Mouse (Mus musculus): ENCODE measurements around the gene Speer4a.
A peak's percentile ranks its signal among the peaks of the same experiment; 100 is the strongest.
"Not testable (repeated sequence)": the region's sequence is repeated elsewhere in the genome, so short reads cannot be mapped to it uniquely, and the experiment has no call there.

Speer4a gene

GRCm38 (mm10) chr5:26039458-26039857 lies at the start of gene Speer4a:
Gene Speer4a, minus strand, starts transcription at chr5:26039558.
- H3K27me3 ChIP-seq (ENCODE audit: insufficient read depth, low read length); H3K9me3 ChIP-seq (ENCODE audit: low read length); H3K4me1 ChIP-seq (replicated peaks; ENCODE audit: low read depth, low read length); H3K36me3 ChIP-seq (ENCODE audit: insufficient read depth, low read length); H3K4me3 ChIP-seq (replicated peaks; ENCODE audit: low read length): not testable (repeated sequence)

GRCm38 (mm10) chr5:26079023-26079422 lies 39.7 kb upstream of the Speer4a start:
- H3K27me3 ChIP-seq (ENCODE audit: insufficient read depth, low read length); H3K4me1 ChIP-seq (replicated peaks; ENCODE audit: low read depth, low read length); H3K4me3 ChIP-seq (replicated peaks; ENCODE audit: low read length); H3K36me3 ChIP-seq (ENCODE audit: insufficient read depth, low read length): not testable (repeated sequence)
- peak; percentile 19; the same call in 1 of the 2 replicates for TF ChIP-seq CTCF (conservative IDR thresholded peaks at IDR 0.05; ENCODE audit: low read length)
- peaks cover 10% of the 10 kb centered on the region for H3K9me3 ChIP-seq (ENCODE audit: low read length)

- peaks cover 26% of the 10 kb centered on the region for H3K27me3 ChIP-seq (ENCODE audit: insufficient read depth, low read length)
- peaks cover 40% of the 10 kb centered on the region for H3K9me3 ChIP-seq (ENCODE audit: low read length)
- H3K4me1 ChIP-seq (replicated peaks; ENCODE audit: low read depth, low read length), result peaks cover 11% of the 10 kb centered on the region
- no peaks in the 10 kb centered on the region for H3K36me3 ChIP-seq (ENCODE audit: insufficient read depth, low read length)
- TF ChIP-seq CTCF (conservative IDR thresholded peaks at IDR 0.05; ENCODE audit: low read length) (peak; percentile 51), POU5F1 (IDR thresholded peaks at IDR 0.05; ENCODE audit: borderline replicate concordance, low read length) (0 out of 2 replicates have a peak, but pooled peaks have one; percentile 4), NANOG (IDR thresholded peaks at IDR 0.05; ENCODE audit: borderline replicate concordance, low read length) (no peak)
- peak overlapping the region; percentile 75 for H3K4me3 ChIP-seq (replicated peaks; ENCODE audit: low read length)
These were observed 31.4 kb upstream of the Speer4a start for GRCm38 (mm10) chr5:26070716-26071115.

- not testable (repeated sequence) for H3K4me3 ChIP-seq (replicated peaks; ENCODE audit: low read length); H3K27me3 ChIP-seq (ENCODE audit: insufficient read depth, low read length); H3K9me3 ChIP-seq (ENCODE audit: low read length); H3K36me3 ChIP-seq (ENCODE audit: insufficient read depth, low read length); H3K4me1 ChIP-seq (replicated peaks; ENCODE audit: low read depth, low read length)
These were observed 19.1 kb upstream of the Speer4a start, which contains the start of gene Gm7347 for GRCm38 (mm10) chr5:26058481-26058880. Gene Gm7347, minus strand, starts transcription at chr5:26058581.

- H3K36me3 ChIP-seq (ENCODE audit: insufficient read depth, low read length); H3K9me3 ChIP-seq (ENCODE audit: low read length); H3K4me1 ChIP-seq (replicated peaks; ENCODE audit: low read depth, low read length); H3K27me3 ChIP-seq (ENCODE audit: insufficient read depth, low read length); H3K4me3 ChIP-seq (replicated peaks; ENCODE audit: low read length): not testable (repeated sequence)
These were observed 16.5 kb downstream of the Speer4a start, which contains the start of gene Gm5862 for GRCm38 (mm10) chr5:26022816-26023215. Gene Gm5862, minus strand, starts transcription at chr5:26022916.

GRCm38 (mm10) chr5:26007697-26008096 lies 31.7 kb downstream of the Speer4a start:
- H3K36me3 ChIP-seq (ENCODE audit: insufficient read depth, low read length); H3K4me1 ChIP-seq (replicated peaks; ENCODE audit: low read depth, low read length); H3K9me3 ChIP-seq (ENCODE audit: low read length): not testable (repeated sequence)
- Histone ChIP-seq H3K27me3 (ENCODE audit: insufficient read depth, low read length) (peaks cover 26% of the 10 kb centered on the region), H3K4me3 (replicated peaks; ENCODE audit: low read length) (peak overlapping the region; percentile 79)

- peaks cover 26% of the 10 kb centered on the region for H3K27me3 ChIP-seq (ENCODE audit: insufficient read depth, low read length)
- not testable (repeated sequence) for H3K4me1 ChIP-seq (replicated peaks; ENCODE audit: low read depth, low read length); H3K9me3 ChIP-seq (ENCODE audit: low read length); H3K36me3 ChIP-seq (ENCODE audit: insufficient read depth, low read length)
- H3K4me3 ChIP-seq (replicated peaks; ENCODE audit: low read length), result peak overlapping the region; percentile 79
- TF ChIP-seq CTCF (conservative IDR thresholded peaks at IDR 0.05; ENCODE audit: low read length), result peak; percentile 33
These were observed 32.2 kb downstream of the Speer4a start for GRCm38 (mm10) chr5:26006937-26007695.

GRCm38 (mm10) chr5:26004698-26005097 lies 34.7 kb downstream of the Speer4a start, which contains the start of gene Gm1979:
Gene Gm1979, minus strand, starts transcription at chr5:26004798.
- not testable (repeated sequence) for H3K36me3 ChIP-seq (ENCODE audit: insufficient read depth, low read length); H3K9me3 ChIP-seq (ENCODE audit: low read length); H3K4me3 ChIP-seq (replicated peaks; ENCODE audit: low read length); H3K4me1 ChIP-seq (replicated peaks; ENCODE audit: low read depth, low read length)
- H3K27me3 ChIP-seq (ENCODE audit: insufficient read depth, low read length), result peaks cover 22% of the 10 kb centered on the region

- not testable (repeated sequence) for H3K4me1 ChIP-seq (replicated peaks; ENCODE audit: low read depth, low read length); H3K9me3 ChIP-seq (ENCODE audit: low read length); H3K36me3 ChIP-seq (ENCODE audit: insufficient read depth, low read length); H3K27me3 ChIP-seq (ENCODE audit: insufficient read depth, low read length); H3K4me3 ChIP-seq (replicated peaks; ENCODE audit: low read length)
These were observed 50.8 kb downstream of the Speer4a start, which contains the start of gene Gm21698 for GRCm38 (mm10) chr5:25988550-25988949. Gene Gm21698, minus strand, starts transcription at chr5:25988650.

Measured in E14TG2a.4 (cell line).